Mouse (Mus musculus) sigmoid colon, adult 10 weeks (tissue): ENCODE data around the gene Olfr135. TPM values are rescaled to one million over a fixed set of nuclear protein-coding genes. Genes with fewer than 3 reads are reported as not detected.

Experiments used
- polyA plus RNA-seq: library from polyadenylated mRNA; stranded (reverse); fragments of 350-450 nt; fragmentation: Illumina TruSeq; extraction: RNeasy Lipid Tissue Mini Kit (QIAGEN cat#74804); gene quantifications from one replicate; pipeline ENCODE4 v1.2.3, GENCODE M21; 2014; ENCODE audit warnings: low read depth, low replicate concordance

The Olfr135 gene
- polyA plus RNA-seq = not detected

DNA sequence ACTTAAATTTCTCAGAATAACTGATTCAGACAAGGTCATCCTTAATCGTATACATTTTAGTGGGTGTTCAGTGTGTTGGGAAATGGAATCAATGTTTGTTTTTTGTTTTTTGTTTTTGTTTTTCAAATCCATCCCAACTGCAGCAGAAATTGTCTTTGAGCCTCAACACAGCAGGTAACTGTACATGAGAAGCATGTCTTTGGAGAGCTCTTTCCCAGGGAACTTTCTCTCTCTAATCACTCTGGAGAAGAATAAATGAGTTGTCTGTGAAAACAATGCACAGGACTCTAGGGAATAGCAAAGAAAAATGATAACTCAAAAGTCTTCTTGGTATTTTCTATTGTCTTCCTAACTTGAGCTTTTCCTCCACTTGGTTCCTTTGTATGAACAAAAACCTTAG lies at the start of gene Olfr135:
TSS of gene Olfr135 (plus strand) at position 301 of the 400 bp plus-strand sequence.

DNA sequence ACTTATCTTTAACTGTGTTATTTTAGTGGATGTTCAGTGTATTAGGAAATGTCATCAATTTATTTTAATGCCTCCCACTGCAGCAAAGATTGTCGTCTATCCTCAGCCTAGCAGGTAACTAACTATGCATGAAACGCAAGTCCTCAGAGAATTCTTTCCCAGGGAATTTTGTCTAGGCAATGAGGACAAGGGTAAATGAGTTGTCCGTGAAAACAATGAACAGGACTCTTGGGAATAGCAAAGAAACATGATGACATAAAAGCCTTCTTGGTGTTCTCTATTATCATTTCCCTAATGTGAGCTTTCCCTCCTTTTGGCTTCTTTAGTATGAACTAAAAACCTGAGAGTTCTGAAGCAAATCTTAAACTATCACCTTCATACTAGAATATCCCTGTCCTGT lies 33.0 kb upstream of the Olfr135 start, which contains the start of gene Olfr134:
TSS of gene Olfr134 (plus strand) at position 301 of the 400 bp plus-strand sequence.

Other genes starting within 250 kb of the Olfr135 start
- gene Olfr129, start 144.3 kb upstream of the Olfr135 start, polyA plus RNA-seq = not detected
- not detected for gene Olfr130, start 140.4 kb upstream of the Olfr135 start, polyA plus RNA-seq
- gene Olfr131, start 115.6 kb upstream of the Olfr135 start, polyA plus RNA-seq = not detected
- gene Olfr132, start 69.8 kb upstream of the Olfr135 start, polyA plus RNA-seq = not detected
- gene Olfr133, start 59.1 kb upstream of the Olfr135 start, polyA plus RNA-seq = not detected
- not detected for gene Olfr134, start 32.9 kb upstream of the Olfr135 start, polyA plus RNA-seq
- not detected for gene Olfr138, start 56.7 kb downstream of the Olfr135 start, polyA plus RNA-seq
- not detected for gene Olfr137, start 103.2 kb downstream of the Olfr135 start, polyA plus RNA-seq
- not detected for gene Olfr136, start 125.5 kb downstream of the Olfr135 start, polyA plus RNA-seq
- not detected for gene Esp36, start 215.8 kb downstream of the Olfr135 start, polyA plus RNA-seq